13 mouse cellular contexts compared by ENCODE assay signal in the genomic region with DNA sequence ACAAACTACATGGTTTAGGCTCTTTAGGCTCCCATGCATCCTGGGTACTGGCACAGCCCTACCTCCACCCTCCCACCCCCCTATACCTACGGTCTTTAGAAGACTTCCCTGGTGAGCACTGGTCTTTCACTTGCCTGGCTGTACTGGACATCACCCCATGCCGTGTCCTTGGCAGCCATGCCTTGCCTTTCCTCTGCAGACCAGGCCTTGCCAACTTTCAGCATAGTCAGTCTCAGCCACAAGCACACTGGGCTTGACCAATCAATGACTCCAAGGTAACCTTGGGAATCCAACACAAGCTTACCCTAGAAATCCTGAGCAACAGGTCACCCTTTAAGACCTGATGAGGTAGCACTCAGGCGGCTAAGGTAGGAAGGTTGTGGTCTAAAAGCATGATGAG. TPM values are rescaled to one million over a fixed set of nuclear protein-coding genes. Genes with fewer than 3 reads are reported as not detected.
A peak's percentile ranks its signal among the peaks of the same experiment; 100 is the strongest.
DNase-seq lines count a peak whose midpoint lies in the region; ATAC-seq and TF ChIP-seq lines count a peak whose summit lies in the region.
"Had no signal": no experiment of that assay in that cellular context is flagged by ENCODE, and none has a peak within 500 bp of the region (broad histone marks: within the 10 kb centered on the region; RNA-seq: fewer than 3 reads in every experiment).

No protein-coding gene starts in this region.

- peaks cover 22% of the 10 kb centered on the region for H3K4me1 ChIP-seq in heart, adult 2 months (ENCODE audit: control insufficient read depth, insufficient read depth, low read length)
- peaks cover 32% of the 10 kb centered on the region for H3K4me1 ChIP-seq in liver, postnatal 0 days (ENCODE audit: insufficient read depth)
- peaks cover 41% of the 10 kb centered on the region for H3K4me1 ChIP-seq in liver, embryonic 12.5 days
- H3K4me1 ChIP-seq: limb, embryonic 12.5 days; midbrain, embryonic 12.5 days; neural tube, embryonic 12.5 days had no signal

- TF ChIP-seq POLR2A in heart, adult 2 months (IDR thresholded peaks at IDR 0.05; ENCODE audit: insufficient read depth, low read depth, low read length), result no peak

- no peak for TF ChIP-seq CTCF in heart, adult 2 months (IDR thresholded peaks at IDR 0.05)
- TF ChIP-seq CTCF in liver, postnatal 0 days (IDR thresholded peaks at IDR 0.05; ENCODE audit: low read depth), result no peak

- no peak overlapping the region for H3K4me3 ChIP-seq in heart, adult 2 months
- no peak overlapping the region for H3K4me3 ChIP-seq in liver, postnatal 0 days (ENCODE audit: low read depth, low read length)
- no peak overlapping the region for H3K4me3 ChIP-seq in liver, embryonic 12.5 days
- H3K4me3 ChIP-seq: limb, embryonic 12.5 days; midbrain, embryonic 12.5 days; neural tube, embryonic 12.5 days had no signal

- peaks cover 8% of the 10 kb centered on the region for H3K36me3 ChIP-seq in heart, adult 2 months (ENCODE audit: control insufficient read depth, insufficient read depth, low read length)
- H3K36me3 ChIP-seq in liver, postnatal 0 days (replicated peaks; ENCODE audit: insufficient read depth, low read length), result peaks cover 41% of the 10 kb centered on the region
- peaks cover 96% of the 10 kb centered on the region for H3K36me3 ChIP-seq in liver, embryonic 12.5 days

- H3K27me3 ChIP-seq in heart, adult 2 months (ENCODE audit: control insufficient read depth, insufficient read depth, low read length), result no peaks in the 10 kb centered on the region
- no peaks in the 10 kb centered on the region for H3K27me3 ChIP-seq in liver, postnatal 0 days (ENCODE audit: insufficient read depth, low read length)
- no peaks in the 10 kb centered on the region for H3K27me3 ChIP-seq in liver, embryonic 12.5 days (replicated peaks)
- H3K27me3 ChIP-seq: limb, embryonic 12.5 days; midbrain, embryonic 12.5 days; neural tube, embryonic 12.5 days; Patski had no signal

- H3K27ac ChIP-seq in heart, adult 2 months, result peak overlapping the region; percentile 96
- H3K27ac ChIP-seq in liver, postnatal 0 days (ENCODE audit: low read depth), result 0 out of 2 replicates have a peak overlapping the region, but pooled peaks have one; percentile 1
- no peak overlapping the region for H3K27ac ChIP-seq in liver, embryonic 12.5 days
- H3K27ac ChIP-seq: kidney, postnatal 0 days; limb, embryonic 12.5 days; midbrain, embryonic 12.5 days; neural tube, embryonic 12.5 days had no signal

- H3K9me3 ChIP-seq in liver, postnatal 0 days (ENCODE audit: low read length), result no peaks in the 10 kb centered on the region
- no peaks in the 10 kb centered on the region for H3K9me3 ChIP-seq in liver, embryonic 12.5 days (replicated peaks)
- H3K9me3 ChIP-seq: limb, embryonic 12.5 days; midbrain, embryonic 12.5 days; neural tube, embryonic 12.5 days had no signal

- TF ChIP-seq EP300 in heart, adult 2 months (IDR thresholded peaks at IDR 0.05; ENCODE audit: insufficient read depth, low read depth, low read length), result 0 out of 2 replicates have a peak, but pooled peaks have one; percentile 47
- TF ChIP-seq EP300 in liver, postnatal 0 days (IDR thresholded peaks at IDR 0.05; ENCODE audit: low read depth), result no peak

- H3K4me2 ChIP-seq in liver, postnatal 0 days (ENCODE audit: low read depth, low read length), result no peak overlapping the region
- H3K4me2 ChIP-seq in liver, embryonic 12.5 days, result no peak overlapping the region
- H3K4me2 ChIP-seq: limb, embryonic 12.5 days; midbrain, embryonic 12.5 days; neural tube, embryonic 12.5 days had no signal

- peaks cover 3% of the 10 kb centered on the region; the same call in 1 of the 2 replicates for H3K79me2 ChIP-seq in heart, adult 2 months (replicated peaks; ENCODE audit: control insufficient read depth, insufficient read depth, low read length)

- no peak for ATAC-seq in liver, postnatal 0 days
- ATAC-seq in liver, embryonic 12.5 days, result no peak

- H3K9ac ChIP-seq in heart, adult 2 months (ENCODE audit: low read depth, low read length), result no peak overlapping the region
- H3K9ac ChIP-seq in liver, postnatal 0 days (replicated peaks), result no peak overlapping the region
- H3K9ac ChIP-seq in liver, embryonic 12.5 days, result no peak overlapping the region
- H3K9ac ChIP-seq: limb, embryonic 12.5 days; midbrain, embryonic 12.5 days; neural tube, embryonic 12.5 days had no signal

- WGBS in heart, adult 2 months, result 73% methylated on average over 3 of the region's 3 CpGs
- 94% methylated on average over 3 of the region's 3 CpGs for WGBS in liver, postnatal 0 days (ENCODE audit: insufficient replicate concordance)
- 86% methylated on average over 3 of the region's 3 CpGs for WGBS in liver, embryonic 12.5 days (ENCODE audit: insufficient replicate concordance)

- no peak for DNase-seq in heart, adult 2 months
- DNase-seq in heart, postnatal 25 days (ENCODE audit: low spot score), result no peak
- no peak for DNase-seq in liver, postnatal 0 days
- DNase-seq in cerebellum, adult 11 months, result peak; percentile 70
- DNase-seq in skeletal muscle tissue, adult 2 months (ENCODE audit: low read depth, low spot score), result peak; percentile 55
- DNase-seq in thymus, postnatal 36 days, result no peak

- intact Hi-C loops in heart, adult 2 months (cut with DNase I), result loop anchor here (2.0 kb wide), 1 partner anchor 16 kb away; no protein-coding TSS in a partner anchor
- intact Hi-C loops in heart, postnatal 25 days (cut with DNase I), result no loop called here

RNA-seq across cellular contexts. Expression of a gene that starts 17.8 kb away (rescaled TPM):
- 100 to 1,000 TPM; 275 to 304 TPM for total RNA-seq in heart, adult 2 months (2021)
- polyA plus RNA-seq in heart, adult 2 months (2012; rRNA removed), result 99.0 and 116 TPM in 2 replicates
- 100 to 1,000 TPM; 285 to 296 TPM for total RNA-seq in heart, postnatal 25 days (2021)
- 56.7 and 66.8 TPM in 2 replicates for polyA plus RNA-seq in liver, postnatal 0 days (2015; fragmentation: Nextera tagmentation; extraction: Ambion mirVana)
- polyA plus RNA-seq in liver, embryonic 12.5 days (2016; fragmentation: Nextera tagmentation; extraction: Ambion mirVana), result 121 and 128 TPM in 2 replicates

RNA-seq across cellular contexts. Expression of a gene that starts 28.9 kb away (rescaled TPM):
- 100 to 1,000 TPM; 434 to 446 TPM for total RNA-seq in heart, adult 2 months (2021)
- 427 and 635 TPM in 2 replicates for polyA plus RNA-seq in heart, adult 2 months (2012; rRNA removed)
- 100 to 1,000 TPM; 385 to 513 TPM for total RNA-seq in heart, postnatal 25 days (2021)
- 4.5 and 9.1 TPM in 2 replicates for polyA plus RNA-seq in liver, postnatal 0 days (2015; fragmentation: Nextera tagmentation; extraction: Ambion mirVana)
- 7.4 TPM in 2 replicates for polyA plus RNA-seq in liver, embryonic 12.5 days (2016; fragmentation: Nextera tagmentation; extraction: Ambion mirVana)
- total RNA-seq: hematopoietic stem cell, adult 5-6 weeks had no signal

RNA-seq across cellular contexts. Expression of a gene that starts 57.7 kb away (rescaled TPM):
- total RNA-seq in heart, adult 2 months (2021), result under 1 TPM; 0.09 to 0.21 TPM
- 1.0 and 1.6 TPM in 2 replicates for polyA plus RNA-seq in heart, adult 2 months (2012; rRNA removed)
- total RNA-seq in heart, postnatal 25 days (2021), result under 1 TPM; 0.28 to 0.68 TPM
- 1.7 and 1.9 TPM in 2 replicates for polyA plus RNA-seq in liver, postnatal 0 days (2015; fragmentation: Nextera tagmentation; extraction: Ambion mirVana)
- polyA plus RNA-seq in liver, embryonic 12.5 days (2016; fragmentation: Nextera tagmentation; extraction: Ambion mirVana), result 2.0 TPM in 2 replicates

Comparison
In these comparisons a context has a peak if more than half of its experiments do, and no peak if none do; other contexts are left out.
1. DNase-seq: peak in cerebellum, adult 11 months (single experiment) and skeletal muscle tissue, adult 2 months (single experiment); none in heart, adult 2 months (0 of 2), heart, postnatal 25 days (single experiment), liver, postnatal 0 days (single experiment) and thymus, postnatal 36 days (0 of 2).
2. RNA of a gene that starts 28.9 kb away (polyA plus RNA-seq): 427 to 635 TPM in heart, adult 2 months; 7.4 TPM in liver, embryonic 12.5 days and 4.5 to 9.1 TPM in liver, postnatal 0 days; every median in the first group is over 10 times any median in the second.